Mouse (Mus musculus): Measurements from ENCODE around the gene Prkcq.
A peak's percentile ranks its signal among the peaks of the same experiment; 100 is the strongest.

Gene Prkcq

GRCm38 (mm10) chr2:11218122-11218521 lies 46.2 kb downstream of the Prkcq start:
- DNase-seq (ENCODE audit: low read depth, low spot score), result no peak
- Histone ChIP-seq H3K27me3 (ENCODE audit: control insufficient read depth, insufficient read depth, low read length, poor library complexity, severe bottlenecking) (no peaks in the 10 kb centered on the region), H3K36me3 (ENCODE audit: control insufficient read depth, insufficient read depth, low read length, poor library complexity, severe bottlenecking) (no peaks in the 10 kb centered on the region)

DNA sequence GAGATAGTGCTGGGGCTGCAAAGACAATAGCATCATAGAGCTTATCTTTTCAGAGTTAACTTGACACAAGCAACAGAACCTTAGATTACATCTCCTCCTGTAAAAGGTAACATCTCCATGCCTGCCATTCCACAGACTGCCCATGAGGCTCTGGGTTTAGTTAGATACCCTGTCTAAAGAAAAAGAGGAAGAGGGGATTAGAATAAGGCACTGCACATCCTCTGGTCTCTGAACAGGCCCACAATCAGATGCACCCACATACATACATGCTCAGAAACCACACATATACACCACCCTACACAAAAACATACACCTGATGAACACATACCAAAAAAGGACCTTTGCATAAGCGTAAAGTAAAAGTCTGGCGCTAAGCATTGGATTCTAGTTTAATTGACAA lies 47.4 kb downstream of the Prkcq start:
- DNase-seq (ENCODE audit: low read depth, low spot score), result no peak
- H3K27me3 ChIP-seq (ENCODE audit: control insufficient read depth, insufficient read depth, low read length, poor library complexity, severe bottlenecking), result no peaks in the 10 kb centered on the region
- no peaks in the 10 kb centered on the region for H3K36me3 ChIP-seq (ENCODE audit: control insufficient read depth, insufficient read depth, low read length, poor library complexity, severe bottlenecking)

- DNase-seq (ENCODE audit: low read depth, low spot score), result no peak
- no peaks in the 10 kb centered on the region for H3K36me3 ChIP-seq (ENCODE audit: control insufficient read depth, insufficient read depth, low read length, poor library complexity, severe bottlenecking)
- H3K27me3 ChIP-seq (ENCODE audit: control insufficient read depth, insufficient read depth, low read length, poor library complexity, severe bottlenecking), result no peaks in the 10 kb centered on the region
Observed at GRCm38 (mm10) chr2:11224808-11225484, 53.0 kb downstream of the Prkcq start.

GRCm38 (mm10) chr2:11225485-11225876 lies 53.6 kb downstream of the Prkcq start:
- no peak for DNase-seq (ENCODE audit: low read depth, low spot score)
- H3K27me3 ChIP-seq (ENCODE audit: control insufficient read depth, insufficient read depth, low read length, poor library complexity, severe bottlenecking), result no peaks in the 10 kb centered on the region
- H3K36me3 ChIP-seq (ENCODE audit: control insufficient read depth, insufficient read depth, low read length, poor library complexity, severe bottlenecking), result no peaks in the 10 kb centered on the region

GRCm38 (mm10) chr2:11226555-11226954 lies 54.6 kb downstream of the Prkcq start:
- DNase-seq (ENCODE audit: low read depth, low spot score), result no peak
- H3K36me3 ChIP-seq (ENCODE audit: control insufficient read depth, insufficient read depth, low read length, poor library complexity, severe bottlenecking), result no peaks in the 10 kb centered on the region
- no peaks in the 10 kb centered on the region for H3K27me3 ChIP-seq (ENCODE audit: control insufficient read depth, insufficient read depth, low read length, poor library complexity, severe bottlenecking)

DNA sequence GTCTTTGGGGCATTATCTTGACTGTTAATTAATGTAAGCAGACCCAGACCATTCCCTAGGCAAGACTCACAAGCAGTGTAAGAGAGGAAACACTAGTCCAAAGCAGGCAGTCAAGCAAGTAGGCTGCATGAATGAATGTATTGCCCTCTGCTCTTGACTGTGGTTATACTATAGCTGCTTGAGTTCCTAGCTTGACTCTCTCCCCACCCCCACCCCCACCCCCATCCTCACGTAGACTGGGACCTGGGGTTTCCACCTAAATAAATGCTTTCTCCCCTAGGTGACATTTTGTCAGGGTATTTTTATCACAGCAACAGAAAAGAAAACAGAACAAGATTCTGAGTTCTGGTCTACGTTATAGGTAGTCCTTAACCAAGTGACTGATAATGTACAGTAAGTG lies 57.2 kb downstream of the Prkcq start:
- no peaks in the 10 kb centered on the region for H3K36me3 ChIP-seq (ENCODE audit: control insufficient read depth, insufficient read depth, low read length, poor library complexity, severe bottlenecking)
- no peak for DNase-seq (ENCODE audit: low read depth, low spot score)
- no peaks in the 10 kb centered on the region for H3K27me3 ChIP-seq (ENCODE audit: control insufficient read depth, insufficient read depth, low read length, poor library complexity, severe bottlenecking)

- no peaks in the 10 kb centered on the region for H3K36me3 ChIP-seq (ENCODE audit: control insufficient read depth, insufficient read depth, low read length, poor library complexity, severe bottlenecking)
- no peak for DNase-seq (ENCODE audit: low read depth, low spot score)
- H3K27me3 ChIP-seq (ENCODE audit: control insufficient read depth, insufficient read depth, low read length, poor library complexity, severe bottlenecking), result no peaks in the 10 kb centered on the region
Observed at GRCm38 (mm10) chr2:11231118-11231517, 59.2 kb downstream of the Prkcq start.

- H3K36me3 ChIP-seq (ENCODE audit: control insufficient read depth, insufficient read depth, low read length, poor library complexity, severe bottlenecking), result no peaks in the 10 kb centered on the region
- DNase-seq (ENCODE audit: low read depth, low spot score), result no peak
- no peaks in the 10 kb centered on the region for H3K27me3 ChIP-seq (ENCODE audit: control insufficient read depth, insufficient read depth, low read length, poor library complexity, severe bottlenecking)
Observed at GRCm38 (mm10) chr2:11231988-11232387, 60.1 kb downstream of the Prkcq start.

GRCm38 (mm10) chr2:11238254-11238653 lies 66.3 kb downstream of the Prkcq start:
- DNase-seq (ENCODE audit: low read depth, low spot score), result no peak
- Histone ChIP-seq H3K36me3 (ENCODE audit: control insufficient read depth, insufficient read depth, low read length, poor library complexity, severe bottlenecking) (no peaks in the 10 kb centered on the region), H3K27me3 (ENCODE audit: control insufficient read depth, insufficient read depth, low read length, poor library complexity, severe bottlenecking) (no peaks in the 10 kb centered on the region)

GRCm38 (mm10) chr2:11239523-11239922 lies 67.6 kb downstream of the Prkcq start:
- DNase-seq (ENCODE audit: low read depth, low spot score), result no peak
- H3K36me3 ChIP-seq (ENCODE audit: control insufficient read depth, insufficient read depth, low read length, poor library complexity, severe bottlenecking), result no peaks in the 10 kb centered on the region
- no peaks in the 10 kb centered on the region for H3K27me3 ChIP-seq (ENCODE audit: control insufficient read depth, insufficient read depth, low read length, poor library complexity, severe bottlenecking)

GRCm38 (mm10) chr2:11245926-11246325 lies 74.0 kb downstream of the Prkcq start:
- Histone ChIP-seq H3K36me3 (ENCODE audit: control insufficient read depth, insufficient read depth, low read length, poor library complexity, severe bottlenecking) (no peaks in the 10 kb centered on the region), H3K27me3 (ENCODE audit: control insufficient read depth, insufficient read depth, low read length, poor library complexity, severe bottlenecking) (no peaks in the 10 kb centered on the region)
- DNase-seq (ENCODE audit: low read depth, low spot score), result no peak

DNA sequence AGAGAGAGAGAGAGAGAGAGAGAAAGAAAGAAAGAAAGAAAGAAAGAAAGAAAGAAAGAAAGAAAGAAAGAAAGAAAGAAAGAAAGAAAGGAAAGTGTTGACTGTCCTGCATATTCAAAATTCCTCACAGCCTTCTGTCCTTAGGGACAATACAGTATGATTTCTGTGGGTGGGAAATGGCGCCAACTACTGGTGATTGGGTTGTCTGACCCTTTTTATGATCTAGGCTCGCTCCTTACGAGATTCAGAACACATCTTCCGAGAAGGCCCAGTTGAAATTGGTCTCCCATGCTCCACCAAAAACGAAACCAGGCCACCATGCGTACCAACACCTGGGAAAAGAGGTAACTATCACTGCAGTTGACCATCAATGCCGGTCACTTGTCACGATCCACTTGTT lies 82.0 kb downstream of the Prkcq start:
- Histone ChIP-seq H3K27me3 (ENCODE audit: control insufficient read depth, insufficient read depth, low read length, poor library complexity, severe bottlenecking) (no peaks in the 10 kb centered on the region), H3K36me3 (ENCODE audit: control insufficient read depth, insufficient read depth, low read length, poor library complexity, severe bottlenecking) (no peaks in the 10 kb centered on the region)
- DNase-seq (ENCODE audit: low read depth, low spot score), result peak; percentile 71

- no peak for DNase-seq (ENCODE audit: low read depth, low spot score)
- no peaks in the 10 kb centered on the region for H3K27me3 ChIP-seq (ENCODE audit: control insufficient read depth, insufficient read depth, low read length, poor library complexity, severe bottlenecking)
- H3K36me3 ChIP-seq (ENCODE audit: control insufficient read depth, insufficient read depth, low read length, poor library complexity, severe bottlenecking), result no peaks in the 10 kb centered on the region
Observed at GRCm38 (mm10) chr2:11254446-11254845, 82.5 kb downstream of the Prkcq start.

DNA sequence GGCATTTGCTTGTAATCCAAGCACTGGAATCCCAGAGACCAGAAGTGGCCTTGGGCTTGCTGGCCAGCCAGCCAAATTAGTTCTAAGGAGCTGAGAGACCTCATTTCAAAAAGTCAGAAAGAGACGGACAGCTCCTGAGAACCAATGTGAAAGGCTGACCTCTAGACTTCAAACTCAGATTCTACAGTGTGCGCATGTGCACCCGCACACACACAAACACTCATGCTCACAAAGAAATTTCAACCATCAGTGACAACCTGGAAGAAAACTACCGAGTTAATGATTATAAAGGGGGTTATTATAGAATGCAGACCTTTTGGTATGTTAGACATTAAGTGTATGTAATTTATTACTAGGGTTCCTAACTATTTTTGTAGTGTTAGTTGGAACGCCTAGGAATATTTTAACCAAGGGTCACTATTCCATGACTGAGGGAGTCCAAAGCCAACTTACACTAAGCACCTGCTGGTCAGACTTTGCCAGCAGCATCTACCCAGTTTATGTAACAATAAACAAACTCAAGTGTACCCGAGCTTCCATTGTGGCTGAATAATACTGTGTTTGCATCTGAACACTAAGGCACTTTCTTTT lies 85.4 kb downstream of the Prkcq start:
- H3K36me3 ChIP-seq (ENCODE audit: control insufficient read depth, insufficient read depth, low read length, poor library complexity, severe bottlenecking), result no peaks in the 10 kb centered on the region
- DNase-seq (ENCODE audit: low read depth, low spot score), result no peak
- H3K27me3 ChIP-seq (ENCODE audit: control insufficient read depth, insufficient read depth, low read length, poor library complexity, severe bottlenecking), result no peaks in the 10 kb centered on the region

GRCm38 (mm10) chr2:11258181-11258580 lies 86.3 kb downstream of the Prkcq start:
- no peaks in the 10 kb centered on the region for H3K36me3 ChIP-seq (ENCODE audit: control insufficient read depth, insufficient read depth, low read length, poor library complexity, severe bottlenecking)
- no peak for DNase-seq (ENCODE audit: low read depth, low spot score)
- no peaks in the 10 kb centered on the region for H3K27me3 ChIP-seq (ENCODE audit: control insufficient read depth, insufficient read depth, low read length, poor library complexity, severe bottlenecking)

DNA sequence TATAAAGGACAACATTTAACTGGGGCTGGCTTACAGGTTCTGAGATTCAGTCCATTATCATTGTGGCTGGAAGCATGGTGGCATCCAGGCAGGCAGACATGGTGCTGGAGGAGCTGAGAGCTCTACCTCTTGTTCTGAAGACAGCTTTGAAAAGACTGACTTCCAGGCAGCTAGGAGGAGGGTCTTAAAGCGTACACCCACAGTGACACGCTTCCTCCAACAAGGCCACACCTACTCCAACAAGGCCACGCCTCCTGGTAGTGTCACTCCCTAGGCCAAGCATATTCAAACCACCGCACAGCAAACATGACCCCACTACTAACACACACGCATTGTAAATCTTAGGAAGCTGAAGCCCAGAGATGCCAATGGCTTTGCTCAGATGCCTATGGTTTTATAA lies 87.5 kb downstream of the Prkcq start:
- DNase-seq (ENCODE audit: low read depth, low spot score), result no peak
- no peaks in the 10 kb centered on the region for H3K27me3 ChIP-seq (ENCODE audit: control insufficient read depth, insufficient read depth, low read length, poor library complexity, severe bottlenecking)

More for the DNA sequence above, 87.5 kb downstream of the Prkcq start:
- H3K36me3 ChIP-seq (ENCODE audit: control insufficient read depth, insufficient read depth, low read length, poor library complexity, severe bottlenecking), result no peaks in the 10 kb centered on the region
